Mouse (Mus musculus) cerebellum, postnatal 4 days (tissue): ENCODE measurements around the gene Gm21861.
"Not testable (repeated sequence)": the region's sequence is repeated elsewhere in the genome, so short reads cannot be mapped to it uniquely, and the experiment has no call there.

ENCODE experiments used
- DNase-seq, 2 experiments: peaks; one replicate each; pipeline ENCODE4 v3.0.0; 2022; ENCODE audit warnings: low spot score in 2 of 2, mixed read lengths in 1 of 2

Gene Gm21861

DNA sequence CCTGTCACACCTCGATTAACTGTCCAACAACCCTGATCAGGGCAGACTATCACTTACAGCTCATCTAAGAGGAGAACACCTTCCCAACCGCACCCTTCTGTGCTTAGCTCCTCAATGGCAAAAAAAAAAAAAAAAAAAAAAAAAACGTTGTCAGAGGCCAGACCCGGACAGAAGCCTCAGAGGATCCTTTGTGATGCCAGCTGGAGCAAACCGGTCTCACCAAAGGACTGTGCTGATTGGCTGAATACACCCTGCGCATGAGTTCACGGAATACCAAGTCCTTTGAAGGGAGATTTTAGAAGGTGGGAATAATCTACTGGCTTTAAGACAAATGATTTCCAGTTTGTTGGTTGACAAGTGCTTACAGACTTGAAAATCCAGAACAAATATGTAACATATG lies at the start of gene Gm21861:
Gm21861 (minus strand) TSS at position 101 of the 400 bp plus-strand sequence.
- not testable (repeated sequence) for DNase-seq
